Mouse (Mus musculus) adrenal gland, adult (tissue): Measurements from ENCODE around the gene Klrb1b.
"Not testable (repeated sequence)": the region's sequence is repeated elsewhere in the genome, so short reads cannot be mapped to it uniquely, and the experiment has no call there.

Experiments
- DNase-seq, 2 experiments: peaks; one replicate each; pipeline ENCODE4 v3.0.0; 2022 to 2023; ENCODE audit warnings: low spot score in 1 of 2; ENCODE audit not compliant: inconsistent age in 2 of 2

The Klrb1b gene

DNA sequence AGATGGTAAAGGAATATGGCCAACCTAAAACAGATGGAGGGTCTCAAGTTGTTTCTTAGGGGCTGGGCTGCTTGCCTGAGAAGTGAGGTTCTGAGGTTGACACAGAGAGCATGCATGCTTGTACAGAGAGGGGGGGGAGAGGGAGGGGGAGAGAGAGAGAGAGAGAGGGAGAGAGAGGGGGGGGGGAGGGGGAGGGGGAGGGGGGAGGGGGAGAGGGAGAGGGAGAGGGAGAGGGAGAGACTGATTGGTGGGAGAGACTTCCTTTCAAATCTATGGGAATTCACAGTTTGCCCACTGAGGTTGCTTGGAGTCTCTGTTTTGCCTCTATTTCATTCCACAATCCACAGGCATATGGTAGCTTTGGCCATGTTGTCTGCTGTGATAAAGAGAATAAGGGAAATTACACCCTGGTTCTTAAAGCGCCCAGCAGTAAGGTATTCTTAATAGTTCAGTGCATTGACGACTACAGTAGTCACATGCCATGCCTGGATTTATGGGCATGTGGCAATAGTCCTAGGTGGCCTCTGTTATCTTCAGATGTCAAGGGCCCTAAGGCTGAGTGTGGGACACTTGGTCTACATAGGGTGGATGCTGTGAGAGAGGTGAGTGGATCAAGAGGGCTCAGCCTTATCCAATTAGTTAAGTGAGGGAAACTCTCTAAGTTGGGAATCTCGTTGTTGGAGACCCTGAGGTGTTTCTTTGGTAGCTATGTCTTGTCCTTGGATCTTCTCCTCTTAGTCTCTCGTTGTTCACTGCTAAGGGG is 15.4 kb upstream of the Klrb1b start:
- peak in 1 of 2 experiments; percentile 59 for DNase-seq

DNA sequence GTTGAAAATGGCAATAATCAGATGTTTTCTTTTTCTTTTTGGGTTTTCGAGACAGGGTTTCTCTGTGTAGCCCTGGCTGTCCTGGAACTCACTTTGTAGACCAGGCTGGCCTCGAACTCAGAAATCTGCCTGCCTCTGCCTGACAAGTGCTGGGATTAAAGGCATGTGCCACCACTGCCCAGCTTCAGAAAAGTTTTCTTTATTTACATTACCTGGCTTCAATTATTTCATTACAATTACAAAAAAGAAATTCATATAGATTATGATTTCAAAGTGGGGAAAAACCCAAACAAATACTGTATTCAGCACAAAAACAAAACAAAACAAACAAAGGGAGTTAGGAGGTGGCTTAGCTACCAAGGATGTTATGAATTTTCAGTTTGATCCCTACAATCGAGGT is 14.5 kb upstream of the Klrb1b start:
- not testable (repeated sequence) for DNase-seq

- DNase-seq, result no peak
Observed at GRCm38 (mm10) chr6:128839921-128840320, 13.8 kb upstream of the Klrb1b start.

DNA sequence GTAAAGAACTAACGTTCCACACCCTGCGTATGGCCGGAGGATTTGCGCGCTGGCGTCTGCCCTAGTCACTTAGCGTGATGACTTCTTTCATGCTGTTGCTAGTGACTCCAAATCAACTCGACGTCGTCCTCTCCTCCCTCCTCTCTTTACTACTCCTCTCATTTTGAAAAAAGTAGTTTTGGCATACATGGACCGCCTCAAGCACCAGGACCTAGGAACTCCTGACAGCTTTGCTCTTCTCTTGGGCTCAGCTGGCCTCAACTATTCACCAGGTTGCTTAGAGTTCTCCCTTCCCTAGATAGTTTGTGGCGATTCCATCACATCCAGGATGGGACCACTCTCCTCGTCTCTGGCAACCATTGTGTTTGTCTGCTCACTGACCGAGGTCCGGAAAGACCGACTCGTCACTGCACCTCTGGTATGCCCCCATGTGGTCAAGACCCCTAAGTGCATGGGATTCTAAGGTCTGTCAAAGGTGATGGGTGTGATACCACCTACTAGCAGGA is 13.2 kb upstream of the Klrb1b start:
- DNase-seq, result peak; percentile 83 to 95

DNA sequence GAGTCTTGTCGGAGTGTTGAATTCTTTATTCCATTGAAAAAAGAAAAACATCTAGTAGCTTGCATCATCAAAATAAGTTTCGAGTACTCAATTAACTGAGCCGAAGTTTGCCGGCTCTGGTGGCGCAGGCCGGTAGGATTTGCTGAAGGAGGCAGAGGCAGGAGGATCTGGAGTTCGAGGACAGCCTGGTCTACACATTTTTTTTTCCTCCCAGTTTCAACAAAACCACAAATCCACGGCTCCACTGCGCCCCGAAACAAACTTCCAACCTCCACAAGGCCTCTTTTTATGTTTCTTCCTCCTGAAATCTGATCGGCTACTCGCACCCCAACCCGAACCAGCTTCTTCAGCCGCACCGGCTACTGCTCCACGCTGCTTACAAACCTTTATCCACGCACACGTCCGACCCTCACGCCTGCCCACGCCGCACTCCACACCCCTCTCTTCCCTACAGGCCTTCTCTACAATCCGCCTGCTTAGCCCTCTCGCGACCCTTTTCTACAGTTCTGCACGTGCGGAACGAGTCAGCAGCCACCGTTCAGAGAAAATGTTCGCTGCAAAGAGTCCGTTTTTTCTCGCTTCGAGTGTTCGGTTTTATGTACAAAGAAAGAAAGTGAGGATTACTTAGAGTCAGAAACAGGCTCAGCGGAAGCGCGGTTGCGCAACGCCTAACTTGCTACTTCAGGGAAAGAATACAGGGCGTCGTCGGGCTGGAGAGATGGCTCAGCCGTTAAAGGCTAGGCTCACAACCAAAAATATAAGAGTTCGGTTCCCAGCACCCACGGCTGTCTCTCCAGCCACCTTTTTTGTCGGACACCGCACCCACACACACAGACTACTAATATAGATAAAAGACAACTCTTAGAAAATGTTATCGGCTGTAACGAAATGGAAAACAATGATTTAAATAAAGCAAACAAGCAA is 12.5 kb upstream of the Klrb1b start:
- peak; percentile 92 to 98 for DNase-seq

GRCm38 (mm10) chr6:128837454-128838341 is 11.6 kb upstream of the Klrb1b start:
- peak in 1 of 2 experiments; percentile 65 for DNase-seq

DNA sequence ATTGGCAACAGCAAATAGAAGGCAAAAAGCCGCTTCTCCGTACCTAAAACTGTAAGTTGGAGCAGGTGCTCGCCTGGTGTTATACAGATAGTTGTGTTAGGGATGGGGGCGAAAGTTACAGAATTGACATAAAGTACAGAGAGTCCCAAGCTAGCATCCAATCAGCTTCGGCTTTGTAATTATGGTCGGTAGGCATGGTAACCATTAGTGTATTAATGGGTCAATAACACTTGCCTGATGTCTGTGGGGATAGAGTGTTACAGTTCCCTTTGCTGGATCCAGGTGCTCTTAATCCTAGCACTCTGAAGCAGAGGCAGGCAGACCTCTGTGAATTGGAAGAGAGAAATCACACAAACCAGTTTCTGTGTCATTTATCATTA is 10.8 kb upstream of the Klrb1b start:
- DNase-seq, result no peak

GRCm38 (mm10) chr6:128836191-128836954 is 10.2 kb upstream of the Klrb1b start:
- no peak for DNase-seq

GRCm38 (mm10) chr6:128835571-128835970 is 9.4 kb upstream of the Klrb1b start:
- DNase-seq, result peak in 1 of 2 experiments; percentile 16

DNA sequence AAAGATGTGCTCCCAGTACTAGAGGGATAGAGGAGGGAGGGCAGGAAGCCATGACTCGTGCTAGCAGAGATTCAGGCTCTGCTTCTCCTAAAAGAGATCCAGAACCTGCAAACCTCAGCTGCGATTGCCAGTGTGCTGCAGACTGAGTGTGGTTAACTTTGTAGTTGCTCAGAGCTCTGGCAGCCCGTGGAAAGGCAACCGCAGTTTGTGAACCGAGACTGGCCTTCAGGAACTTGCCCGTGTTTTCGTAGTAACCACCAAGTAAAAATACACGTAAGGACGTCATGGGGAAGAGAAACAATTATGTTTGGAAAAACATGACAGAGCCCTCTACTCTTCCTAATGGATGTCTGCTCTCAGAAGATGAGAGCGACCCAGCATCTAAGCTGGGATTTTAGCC is 6.9 kb upstream of the Klrb1b start:
- DNase-seq, result no peak

GRCm38 (mm10) chr6:128829837-128830236 is 3.7 kb upstream of the Klrb1b start:
- DNase-seq, result no peak

DNA sequence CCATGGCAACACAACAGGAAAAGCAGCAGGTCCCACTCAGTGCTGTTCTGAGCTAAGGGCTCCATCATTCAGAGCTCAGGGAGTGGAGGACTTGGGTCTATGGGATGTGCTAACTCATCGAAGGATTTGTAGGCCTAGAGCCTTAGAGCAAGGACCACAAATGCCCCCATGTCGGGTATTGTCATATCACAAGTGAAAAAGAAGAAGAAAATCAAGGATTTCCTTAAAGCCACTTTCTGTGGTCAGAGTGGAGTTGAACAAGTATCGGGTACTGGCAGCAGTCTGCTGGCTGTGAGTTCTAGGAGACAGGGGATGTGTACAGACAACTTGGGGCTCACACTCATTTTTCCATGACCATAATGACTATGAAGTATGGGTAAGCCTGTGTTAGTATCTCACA is 650 bp upstream of the Klrb1b start:
- DNase-seq, result no peak

DNA sequence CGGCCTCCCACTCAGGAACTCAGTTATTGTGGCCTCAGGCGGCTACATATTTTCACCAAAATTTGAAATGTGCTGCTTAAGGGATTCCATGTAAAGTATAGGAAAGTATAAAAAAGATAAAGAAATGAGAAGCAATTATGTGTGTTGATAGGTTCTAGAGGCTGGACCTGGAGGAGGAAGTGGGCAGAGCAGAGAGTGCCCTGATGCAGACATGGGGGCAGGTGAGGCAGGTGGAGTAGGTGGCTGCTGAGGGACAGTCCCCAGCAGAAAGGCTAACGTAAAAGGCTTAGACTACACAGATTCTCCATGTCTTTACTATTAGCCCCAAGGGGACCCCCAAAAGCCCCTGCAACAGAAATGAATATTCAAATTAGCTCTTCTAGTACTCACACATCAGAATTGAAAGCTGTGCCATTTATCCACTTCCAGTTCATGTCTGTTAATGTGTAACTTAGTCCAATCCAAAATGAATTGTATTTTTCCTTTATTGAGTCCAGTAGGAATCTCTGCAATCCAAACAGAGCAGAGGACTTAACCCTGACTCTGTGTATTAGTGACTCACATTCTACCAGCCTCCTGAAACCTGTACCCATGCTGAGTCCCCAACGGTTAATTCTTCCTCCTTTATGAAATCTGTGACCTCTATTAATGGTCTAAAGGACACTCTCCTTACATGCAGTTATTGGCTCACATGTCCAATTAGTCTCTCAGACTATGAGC is 7.9 kb downstream of the Klrb1b start:
- no peak for DNase-seq

GRCm38 (mm10) chr6:128808532-128808931 is 17.6 kb downstream of the Klrb1b start:
- DNase-seq, result peak in 1 of 2 experiments; percentile 49

DNA sequence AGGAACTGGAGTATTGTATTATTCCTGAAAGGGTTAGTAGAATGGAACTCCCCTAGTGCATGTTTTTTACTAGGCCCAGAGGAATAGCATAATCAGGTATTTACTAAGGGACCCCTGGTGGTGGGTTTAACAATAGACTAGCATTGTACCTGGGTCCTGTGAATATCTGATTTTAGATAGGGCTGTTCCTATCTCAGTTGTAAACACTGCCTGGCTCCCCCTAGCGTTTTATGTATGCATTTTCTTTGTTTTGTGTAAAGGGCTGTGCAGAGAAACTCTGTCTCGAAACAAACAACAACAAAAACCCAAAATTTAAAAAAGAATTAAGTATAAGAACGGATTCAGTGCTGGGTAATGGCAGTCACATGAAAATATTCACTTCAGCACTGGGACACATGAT is 19.1 kb downstream of the Klrb1b start:
- DNase-seq, result peak in 1 of 2 experiments; percentile 33

DNA sequence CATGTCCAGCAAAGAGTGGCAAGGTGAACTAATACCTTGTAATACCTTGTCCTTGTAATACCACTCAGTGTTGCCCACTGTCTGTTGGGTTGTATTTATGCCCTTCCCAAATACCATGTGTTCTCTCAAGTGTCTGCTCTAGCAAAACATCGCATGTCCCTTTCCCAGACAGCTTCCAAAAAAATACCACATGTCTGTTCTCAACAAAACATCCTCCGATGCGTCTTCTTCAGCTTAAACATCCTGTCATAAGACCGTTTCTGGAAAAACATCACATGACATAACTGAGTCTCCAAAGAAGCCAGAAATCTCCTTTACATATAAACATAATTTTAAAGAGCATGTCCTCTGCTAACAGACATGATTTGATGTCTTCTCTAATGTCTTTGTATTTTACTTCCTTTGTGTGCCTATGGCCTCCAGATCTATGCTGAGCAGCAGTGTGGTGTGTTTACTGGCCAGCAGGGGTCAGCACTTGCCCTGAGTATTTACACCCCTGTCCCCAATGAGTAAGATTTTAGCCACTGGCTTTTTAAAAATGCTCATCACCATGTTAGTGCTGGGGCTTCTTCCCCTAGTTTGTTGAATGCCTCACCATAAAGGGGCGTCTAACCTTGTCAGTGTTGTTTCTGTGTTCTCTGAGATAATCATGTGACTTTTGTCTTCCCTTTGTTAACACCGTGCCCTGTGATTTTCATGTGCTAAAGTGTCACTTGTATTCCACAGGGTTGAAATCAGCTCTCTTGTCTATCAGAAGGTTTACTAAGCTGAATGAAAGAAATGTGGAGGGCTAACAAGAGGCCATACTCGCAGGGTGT is 21.1 kb downstream of the Klrb1b start:
- peak; percentile 48 to 81 for DNase-seq

GRCm38 (mm10) chr6:128802999-128803857 is 22.9 kb downstream of the Klrb1b start:
- DNase-seq, result peak; percentile 94 to 99

- no peak for DNase-seq
Observed at GRCm38 (mm10) chr6:128802557-128802956, 23.6 kb downstream of the Klrb1b start.
